Mouse (Mus musculus): ENCODE results near the gene Spem1. TPM values are rescaled to one million over a fixed set of nuclear protein-coding genes. Genes with fewer than 3 reads are reported as not detected.

Spem1 gene
- polyA plus RNA-seq, 1 experiment from 2014 or later, result not detected

DNA sequence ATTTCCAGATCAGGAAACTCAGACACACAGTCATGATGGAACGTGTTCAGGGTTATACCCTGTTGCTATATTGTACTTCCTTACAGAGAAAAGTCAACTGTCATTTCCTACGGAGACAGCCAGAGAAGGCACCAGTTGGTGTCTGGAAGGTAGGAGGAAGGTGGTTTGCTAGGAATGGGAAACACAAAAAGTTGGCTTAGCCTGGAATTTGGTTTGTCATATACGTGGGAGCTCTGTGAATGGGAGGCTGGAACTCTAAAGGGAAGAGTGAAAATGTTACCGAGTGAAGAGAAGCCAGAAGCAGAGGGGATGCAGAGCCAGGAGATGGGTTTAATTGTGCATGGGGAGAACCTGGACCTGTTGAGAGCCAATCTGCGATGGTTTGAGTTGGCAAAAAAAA lies 30.6 kb downstream of the Spem1 start:
- ATAC-seq (no peak), DNase-seq (ENCODE audit: low spot score) (no peak)
- H3K9me3 ChIP-seq (ENCODE audit: low read length), result no peaks in the 10 kb centered on the region
- no peaks in the 10 kb centered on the region for H3K27me3 ChIP-seq (replicated peaks; ENCODE audit: insufficient read depth, low read length)
- WGBS, result 66% methylated on average over 5 of the region's 5 CpGs
- H3K4me3 ChIP-seq (ENCODE audit: low read depth, low read length), result no peak overlapping the region
- no peak overlapping the region for H3K4me2 ChIP-seq (replicated peaks; ENCODE audit: low read depth, low read length)
- H3K36me3 ChIP-seq (ENCODE audit: insufficient read depth, low read length), result no peaks in the 10 kb centered on the region
- TF ChIP-seq EP300 (IDR thresholded peaks at IDR 0.05) (no peak), CTCF (IDR thresholded peaks at IDR 0.05) (no peak)
- H3K4me1 ChIP-seq (ENCODE audit: insufficient read depth, low read depth, low read length), result 0 out of 2 replicates have a peak, but pooled peaks cover 6% of the 10 kb centered on the region
- no peak overlapping the region for H3K27ac ChIP-seq (ENCODE audit: low read length)
- no peak overlapping the region for H3K9ac ChIP-seq (replicated peaks; ENCODE audit: low read depth)

DNA sequence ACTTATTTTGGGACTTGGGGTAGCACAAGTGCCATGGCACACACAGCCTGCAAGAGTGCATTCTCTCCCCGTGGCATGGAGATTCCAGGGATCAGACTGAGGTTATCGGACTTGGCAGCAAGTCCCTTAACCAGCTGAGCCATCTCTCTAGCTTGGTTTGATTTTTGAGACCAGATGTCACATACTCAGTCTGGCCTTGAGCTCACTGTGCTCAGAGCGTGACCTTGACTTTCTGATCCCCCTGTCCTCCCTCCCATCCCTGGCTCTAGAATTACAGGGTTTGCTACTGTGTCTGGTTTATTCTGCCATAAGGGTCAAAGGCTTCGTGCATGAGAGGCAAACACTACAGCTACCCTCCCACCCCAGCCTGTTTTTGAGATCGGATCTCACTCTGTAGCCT lies 32.5 kb downstream of the Spem1 start:
- no peaks in the 10 kb centered on the region for H3K9me3 ChIP-seq (ENCODE audit: low read length)
- WGBS, result 59% methylated on average over 5 of the region's 5 CpGs
- no peak overlapping the region for H3K27ac ChIP-seq (ENCODE audit: low read length)
- H3K36me3 ChIP-seq (ENCODE audit: insufficient read depth, low read length), result no peaks in the 10 kb centered on the region
- H3K4me1 ChIP-seq (ENCODE audit: insufficient read depth, low read depth, low read length), result peaks cover 3% of the 10 kb centered on the region; the same call in 1 of the 2 replicates
- no peaks in the 10 kb centered on the region for H3K27me3 ChIP-seq (replicated peaks; ENCODE audit: insufficient read depth, low read length)
- no peak overlapping the region for H3K9ac ChIP-seq (replicated peaks; ENCODE audit: low read depth)
- DNase-seq (ENCODE audit: low spot score) (no peak), ATAC-seq (no peak)
- H3K4me3 ChIP-seq (ENCODE audit: low read depth, low read length), result no peak overlapping the region
- no peak for TF ChIP-seq CTCF (IDR thresholded peaks at IDR 0.05)
- TF ChIP-seq EP300 (IDR thresholded peaks at IDR 0.05), result no peak
- H3K4me2 ChIP-seq (replicated peaks; ENCODE audit: low read depth, low read length), result no peak overlapping the region

DNA sequence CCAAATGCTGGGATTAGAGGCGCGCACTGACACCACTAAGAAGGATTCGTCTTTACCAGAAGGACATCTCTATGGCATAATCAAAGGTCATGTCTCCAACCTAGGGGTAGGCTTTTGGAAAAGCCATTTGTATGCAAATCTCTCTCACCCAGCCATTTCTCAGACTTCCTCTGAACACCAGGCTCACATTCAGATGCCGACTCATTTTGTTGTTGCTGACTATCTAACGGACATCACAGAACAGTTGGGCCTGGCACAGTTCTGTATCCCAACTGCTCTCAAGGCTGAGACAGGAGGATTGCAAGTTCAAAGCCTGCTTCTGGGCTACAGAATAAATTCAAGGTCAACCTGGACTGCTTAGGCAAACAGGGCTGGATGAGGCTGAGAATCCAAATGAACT lies 34.7 kb downstream of the Spem1 start:
- 86% methylated on average over 5 of the region's 5 CpGs for WGBS
- H3K36me3 ChIP-seq (ENCODE audit: insufficient read depth, low read length), result no peaks in the 10 kb centered on the region
- TF ChIP-seq EP300 (IDR thresholded peaks at IDR 0.05) (no peak), CTCF (IDR thresholded peaks at IDR 0.05) (no peak)
- no peak overlapping the region for H3K4me2 ChIP-seq (replicated peaks; ENCODE audit: low read depth, low read length)
- H3K27ac ChIP-seq (ENCODE audit: low read length), result no peak overlapping the region
- ATAC-seq (no peak), DNase-seq (ENCODE audit: low spot score) (no peak)
- no peaks in the 10 kb centered on the region for H3K9me3 ChIP-seq (ENCODE audit: low read length)
- peaks cover 4% of the 10 kb centered on the region; the same call in 1 of the 2 replicates for H3K4me1 ChIP-seq (ENCODE audit: insufficient read depth, low read depth, low read length)
- H3K27me3 ChIP-seq (replicated peaks; ENCODE audit: insufficient read depth, low read length), result no peaks in the 10 kb centered on the region
- H3K4me3 ChIP-seq (ENCODE audit: low read depth, low read length), result no peak overlapping the region
- no peak overlapping the region for H3K9ac ChIP-seq (replicated peaks; ENCODE audit: low read depth)

DNA sequence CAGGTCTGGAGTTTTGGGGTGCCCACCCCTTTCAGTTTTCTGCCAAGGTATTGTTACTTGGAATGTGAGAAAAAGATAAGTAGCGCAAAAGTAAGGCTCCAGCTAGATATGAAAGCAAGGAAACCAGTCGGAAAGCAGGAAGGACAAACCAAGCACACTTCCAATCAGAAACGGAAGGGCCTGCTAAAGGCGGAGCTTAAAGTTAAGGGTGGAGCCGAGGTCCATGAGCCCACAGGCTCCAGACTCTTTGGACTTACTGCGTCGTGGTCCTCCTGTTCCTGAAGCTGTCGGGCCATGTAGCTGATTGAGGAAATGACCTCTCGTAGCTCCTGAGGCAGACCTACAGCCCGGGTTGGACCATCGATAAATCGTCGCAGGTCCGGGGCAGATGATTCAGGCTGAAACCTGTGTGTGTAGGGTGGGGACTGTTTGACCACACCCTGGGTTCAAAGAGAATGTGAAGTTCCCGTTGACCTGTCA lies 37.1 kb downstream of the Spem1 start:
- Histone ChIP-seq H3K27ac (ENCODE audit: low read length) (no peak overlapping the region), H3K27me3 (replicated peaks; ENCODE audit: insufficient read depth, low read length) (no peaks in the 10 kb centered on the region), H3K4me2 (replicated peaks; ENCODE audit: low read depth, low read length) (peak overlapping the region; percentile 50), H3K4me3 (ENCODE audit: low read depth, low read length) (no peak overlapping the region; the same call in 1 of the 2 replicates), H3K9me3 (ENCODE audit: low read length) (no peaks in the 10 kb centered on the region), H3K36me3 (ENCODE audit: insufficient read depth, low read length) (no peaks in the 10 kb centered on the region), H3K9ac (replicated peaks; ENCODE audit: low read depth) (no peak overlapping the region), H3K4me1 (ENCODE audit: insufficient read depth, low read depth, low read length) (peaks cover 4% of the 10 kb centered on the region; the same call in 1 of the 2 replicates)
- 25% methylated on average over 15 of the region's 15 CpGs for WGBS
- DNase-seq (ENCODE audit: low spot score) (peak; percentile 84), ATAC-seq (peak; percentile 79)
- TF ChIP-seq EP300 (IDR thresholded peaks at IDR 0.05) (0 out of 2 replicates have a peak, but pooled peaks have one; percentile 15), CTCF (IDR thresholded peaks at IDR 0.05) (no peak)

DNA sequence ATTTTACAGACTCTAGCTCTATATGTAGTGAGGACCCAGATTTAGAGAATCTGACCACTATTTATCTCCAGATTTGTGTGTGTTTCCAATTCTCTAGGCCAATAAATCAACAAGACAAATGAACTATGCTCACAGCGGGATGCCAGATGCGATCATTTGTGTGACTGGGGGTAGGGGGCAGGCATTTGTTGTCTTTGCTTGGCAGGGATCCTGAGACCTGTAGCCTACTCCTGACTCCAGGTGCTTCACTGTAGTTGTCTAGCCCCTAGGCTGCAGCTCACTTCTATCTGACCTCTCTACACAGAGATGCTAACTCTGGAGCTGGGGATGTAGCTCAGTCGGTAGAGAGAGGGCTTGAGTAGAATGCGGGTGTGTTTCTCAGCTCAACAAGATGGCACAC lies 40.2 kb downstream of the Spem1 start:
- Histone ChIP-seq H3K9ac (replicated peaks; ENCODE audit: low read depth) (no peak overlapping the region), H3K27ac (ENCODE audit: low read length) (no peak overlapping the region), H3K27me3 (replicated peaks; ENCODE audit: insufficient read depth, low read length) (no peaks in the 10 kb centered on the region), H3K9me3 (ENCODE audit: low read length) (no peaks in the 10 kb centered on the region), H3K4me1 (ENCODE audit: insufficient read depth, low read depth, low read length) (peaks cover 4% of the 10 kb centered on the region; the same call in 1 of the 2 replicates), H3K4me3 (ENCODE audit: low read depth, low read length) (no peak overlapping the region), H3K36me3 (ENCODE audit: insufficient read depth, low read length) (no peaks in the 10 kb centered on the region), H3K4me2 (replicated peaks; ENCODE audit: low read depth, low read length) (no peak overlapping the region)
- no peak for ATAC-seq
- no peak for DNase-seq (ENCODE audit: low spot score)
- TF ChIP-seq EP300 (IDR thresholded peaks at IDR 0.05) (no peak), CTCF (IDR thresholded peaks at IDR 0.05) (no peak)
- 26% methylated on average over 4 of the region's 4 CpGs for WGBS

DNA sequence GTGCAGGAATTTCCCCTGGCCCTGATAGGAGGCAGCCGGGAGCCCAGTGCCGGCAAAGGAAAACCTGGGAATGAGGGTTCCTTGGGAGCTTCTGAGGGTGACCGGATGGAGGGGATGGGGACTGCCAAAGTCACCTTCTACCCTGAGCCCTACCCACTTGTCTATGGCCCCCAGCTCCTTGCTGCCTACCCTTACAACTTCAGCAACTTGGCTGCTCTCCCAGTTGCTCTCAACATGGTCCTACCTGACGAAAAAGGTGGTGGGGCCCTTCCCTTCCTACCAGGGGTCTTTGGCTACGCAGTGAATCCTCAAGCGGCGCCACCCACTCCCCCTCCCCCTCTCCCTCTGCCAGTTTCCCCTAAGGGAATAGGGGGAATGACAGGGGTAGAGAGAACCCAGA lies 43.0 kb downstream of the Spem1 start:
- H3K27ac ChIP-seq (ENCODE audit: low read length), result no peak overlapping the region
- ATAC-seq (no peak), DNase-seq (ENCODE audit: low spot score) (no peak)
- no peaks in the 10 kb centered on the region for H3K4me1 ChIP-seq (ENCODE audit: insufficient read depth, low read depth, low read length)
- TF ChIP-seq EP300 (IDR thresholded peaks at IDR 0.05) (no peak), CTCF (IDR thresholded peaks at IDR 0.05) (no peak)
- H3K9me3 ChIP-seq (ENCODE audit: low read length), result no peaks in the 10 kb centered on the region
- WGBS, result 27% methylated on average over 7 of the region's 7 CpGs
- no peaks in the 10 kb centered on the region for H3K36me3 ChIP-seq (ENCODE audit: insufficient read depth, low read length)
- H3K27me3 ChIP-seq (replicated peaks; ENCODE audit: insufficient read depth, low read length), result no peaks in the 10 kb centered on the region
- H3K4me3 ChIP-seq (ENCODE audit: low read depth, low read length), result no peak overlapping the region
- H3K4me2 ChIP-seq (replicated peaks; ENCODE audit: low read depth, low read length), result no peak overlapping the region
- H3K9ac ChIP-seq (replicated peaks; ENCODE audit: low read depth), result no peak overlapping the region
